Mouse (Mus musculus) common myeloid progenitor, adult 5-6 weeks (primary cell): ENCODE measurements around the gene A130010J15Rik. TPM values are rescaled to one million over a fixed set of nuclear protein-coding genes. Genes with fewer than 3 reads are reported as not detected.

Source experiments
- ATAC-seq: replicated peaks from 2 replicates; pipeline ENCODE4 v1.8.0; 2016; ENCODE audit warnings: low read depth, mild to moderate bottlenecking, moderate TSS enrichment, inconsistent platforms; ENCODE audit not compliant: poor library complexity, severe bottlenecking
- total RNA-seq: library from RNA; stranded (forward); fragments of 200-1000, 187-1606 nt; gene quantifications from 2 replicates; pipeline ENCODE4 v1.2.3, GENCODE M21; 2017

Gene A130010J15Rik
- total RNA-seq = 12.7 and 13.0 TPM in 2 replicates

DNA sequence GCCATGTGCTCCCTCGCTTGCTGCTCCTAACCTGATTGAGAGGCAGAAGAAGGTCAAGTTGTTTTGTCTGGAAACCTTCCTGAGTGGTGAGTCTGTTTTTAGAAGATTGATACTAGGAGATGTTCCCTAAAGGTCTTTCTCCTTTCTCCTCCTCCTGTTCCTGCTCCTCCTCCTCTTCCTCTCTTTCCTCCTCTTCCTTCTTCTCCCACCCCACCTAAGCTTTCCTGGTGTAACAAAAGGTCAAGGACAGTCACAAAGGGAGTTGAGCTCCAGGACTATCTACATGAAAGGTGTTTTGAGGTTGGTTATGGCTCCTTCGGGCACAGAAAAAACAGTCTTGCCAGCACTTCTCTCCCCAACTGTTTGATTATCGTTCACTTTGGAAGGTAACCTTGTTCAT is at the start of gene A130010J15Rik:
A130010J15Rik (plus strand) TSS at position 301 of the 400 bp plus-strand sequence.
- ATAC-seq = no peak

DNA sequence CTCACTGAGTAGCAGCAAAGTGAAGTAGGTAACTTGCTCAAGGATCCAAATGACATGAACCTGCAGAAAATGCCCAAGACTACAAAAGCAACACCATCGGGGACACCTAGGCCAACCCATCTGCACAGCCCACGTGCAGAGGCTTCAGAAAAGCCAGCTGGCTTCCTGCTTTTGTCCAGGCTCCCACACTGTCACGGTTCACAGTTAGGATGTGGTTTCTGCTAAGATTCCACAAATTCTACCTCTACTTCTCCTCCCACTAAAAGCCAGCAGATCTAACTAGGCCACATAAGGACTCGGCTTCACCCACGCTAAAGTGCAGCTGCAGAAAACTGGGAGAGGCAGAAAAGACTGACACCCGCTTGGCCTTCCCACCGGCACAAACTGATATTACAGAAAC is 45.1 kb upstream of the A130010J15Rik start:
- no peak for ATAC-seq

DNA sequence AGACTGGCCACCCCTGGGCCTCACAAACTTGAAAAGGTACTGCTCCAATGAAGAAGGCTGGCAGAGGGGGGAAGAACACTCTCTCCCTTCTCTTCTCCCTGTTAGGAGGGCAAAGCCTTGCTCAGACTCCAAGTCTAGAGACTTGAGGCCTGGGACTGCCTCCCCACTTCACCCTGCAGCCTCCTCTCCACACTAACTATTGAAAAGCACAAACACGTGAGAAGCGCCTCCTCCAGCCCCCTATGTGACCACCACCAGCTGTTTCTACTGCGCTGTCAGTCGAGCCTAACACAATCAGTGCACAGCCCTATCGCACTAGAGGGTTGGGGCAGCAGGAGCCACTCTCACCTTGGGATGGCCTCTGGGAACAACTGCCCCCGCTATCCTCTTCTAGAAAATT is 44.6 kb upstream of the A130010J15Rik start:
- ATAC-seq = no peak

DNA sequence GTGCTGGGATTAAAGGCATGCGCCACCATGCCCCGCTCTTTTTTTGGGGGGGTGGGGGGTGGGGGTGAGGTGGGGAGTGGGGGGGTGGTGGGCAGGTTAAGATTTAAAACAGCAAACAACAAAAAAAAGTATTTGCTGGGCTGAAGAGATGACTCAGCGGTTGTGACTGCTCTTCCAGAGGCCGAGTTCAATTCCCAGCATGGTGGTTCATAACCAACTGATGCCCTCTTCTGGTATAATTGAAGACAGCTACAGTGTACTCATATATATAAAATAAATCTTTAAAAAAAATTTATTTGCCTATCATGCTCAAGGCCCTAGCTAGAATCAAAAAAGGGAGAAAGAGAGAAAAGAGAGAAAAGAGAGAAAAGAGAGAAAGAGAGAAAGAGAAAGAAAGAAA is 42.0 kb upstream of the A130010J15Rik start:
- ATAC-seq = no peak

DNA sequence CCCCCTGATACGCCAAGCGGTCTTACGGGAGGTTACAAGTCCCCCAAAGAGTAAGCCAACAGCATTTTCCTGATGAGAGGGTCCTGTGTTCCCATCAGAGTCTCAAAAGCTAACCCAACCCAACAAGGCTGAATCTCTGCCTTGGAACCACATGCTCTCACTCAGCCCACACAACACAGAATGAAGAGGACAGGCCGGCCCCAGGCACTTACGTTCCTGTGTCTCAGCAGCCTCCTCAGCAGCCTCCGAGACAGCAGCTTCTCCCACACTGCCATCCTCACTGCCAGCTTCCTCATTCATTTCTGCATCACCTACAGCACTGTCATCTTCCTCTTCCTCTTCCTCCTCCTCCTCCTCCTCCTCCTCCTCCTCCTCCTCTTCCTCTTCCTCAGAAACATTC is 39.8 kb upstream of the A130010J15Rik start:
- no peak for ATAC-seq

DNA sequence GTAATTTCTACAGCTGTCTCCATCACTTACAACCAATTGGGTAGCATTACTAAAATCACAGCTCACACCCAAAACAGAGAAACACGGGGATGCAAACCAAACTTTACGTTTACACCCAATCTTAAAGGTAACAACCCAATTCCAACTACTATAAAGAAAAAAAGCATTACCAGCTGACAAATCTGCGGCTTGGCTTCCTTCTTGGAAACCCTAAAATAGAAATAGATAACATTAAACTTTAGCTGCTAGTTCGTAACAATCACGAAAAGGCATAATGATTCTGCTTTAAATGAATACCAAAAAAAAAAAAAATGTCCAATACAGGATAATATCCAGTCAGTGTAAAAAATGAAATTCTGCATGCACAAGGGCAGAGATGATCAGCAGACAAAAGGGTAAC is 38.5 kb upstream of the A130010J15Rik start:
- no peak for ATAC-seq

DNA sequence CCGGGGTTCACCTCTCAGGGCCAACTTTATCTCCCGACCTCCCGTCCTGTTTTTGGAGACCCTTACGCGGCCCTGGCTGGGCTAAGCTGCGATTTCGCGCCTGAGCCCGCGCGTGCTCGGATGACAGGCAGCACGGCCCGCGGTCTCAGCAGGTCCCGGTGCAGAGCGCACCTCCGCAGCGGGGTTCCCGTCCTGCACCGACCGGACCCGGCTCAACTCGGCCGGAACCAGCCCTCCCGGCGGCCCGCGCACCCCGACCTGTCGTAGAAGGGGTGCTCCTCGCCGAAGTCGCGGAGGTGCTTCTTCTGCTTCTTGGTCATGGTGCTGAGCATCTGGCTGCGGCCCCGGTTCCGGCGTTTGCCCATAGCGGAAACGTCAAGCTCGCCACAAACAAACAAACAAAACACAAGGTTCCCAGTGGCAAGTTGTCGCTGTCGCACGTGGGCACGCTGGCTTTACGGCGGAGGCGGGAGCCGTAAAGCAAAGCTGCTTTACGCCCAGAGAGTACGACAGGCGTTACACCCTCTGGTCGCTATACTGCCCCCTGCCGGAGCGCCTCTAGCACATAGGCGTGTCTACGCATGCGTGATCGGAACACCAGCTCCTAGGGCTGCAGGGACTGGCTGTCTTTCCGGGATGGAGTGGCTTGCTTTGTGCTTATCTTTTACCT is 37.9 kb upstream of the A130010J15Rik start, which contains the start of gene Diexf:
Diexf (minus strand) TSS at position 487 of the 670 bp plus-strand sequence.
- ATAC-seq = peak; percentile 93

DNA sequence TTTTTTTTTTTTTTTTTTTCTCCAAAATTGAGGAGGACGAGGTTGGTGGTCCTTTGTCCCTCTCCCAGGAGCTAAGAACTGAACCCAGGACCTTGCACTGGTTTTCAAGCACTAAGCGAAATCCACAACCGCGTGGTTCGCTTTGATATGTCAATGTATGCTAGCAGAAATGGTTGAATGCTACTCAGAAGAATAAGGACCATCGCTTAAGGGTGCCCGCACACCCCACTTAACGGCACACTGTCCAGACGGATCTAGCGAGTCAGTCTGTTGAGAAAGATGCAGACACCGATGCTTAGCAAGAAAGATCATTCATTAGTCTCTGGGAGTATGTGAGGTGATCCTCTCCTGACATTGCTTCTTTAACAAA is 37.4 kb upstream of the A130010J15Rik start:
- peak; percentile 5; the same call in 1 of the 2 replicates for ATAC-seq

DNA sequence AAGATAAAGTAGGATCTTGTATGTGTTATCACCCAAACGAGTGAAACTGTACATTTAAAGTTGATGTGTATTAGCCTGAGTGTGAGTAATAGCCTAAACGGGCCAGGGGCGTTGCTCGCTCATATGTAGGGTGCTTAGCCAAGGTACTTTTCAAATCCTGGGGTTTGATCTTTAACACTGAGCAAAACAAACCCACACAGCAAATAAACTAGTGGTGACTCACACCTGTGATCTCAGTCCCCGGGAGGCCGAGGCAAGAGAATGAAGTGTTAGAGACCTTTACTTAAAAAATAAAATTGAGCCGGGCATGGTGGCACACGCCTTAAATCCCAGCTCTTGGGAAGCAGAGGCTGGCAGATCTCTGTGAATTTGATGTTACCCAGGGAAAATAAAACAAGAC is 37.0 kb upstream of the A130010J15Rik start:
- ATAC-seq = no peak

DNA sequence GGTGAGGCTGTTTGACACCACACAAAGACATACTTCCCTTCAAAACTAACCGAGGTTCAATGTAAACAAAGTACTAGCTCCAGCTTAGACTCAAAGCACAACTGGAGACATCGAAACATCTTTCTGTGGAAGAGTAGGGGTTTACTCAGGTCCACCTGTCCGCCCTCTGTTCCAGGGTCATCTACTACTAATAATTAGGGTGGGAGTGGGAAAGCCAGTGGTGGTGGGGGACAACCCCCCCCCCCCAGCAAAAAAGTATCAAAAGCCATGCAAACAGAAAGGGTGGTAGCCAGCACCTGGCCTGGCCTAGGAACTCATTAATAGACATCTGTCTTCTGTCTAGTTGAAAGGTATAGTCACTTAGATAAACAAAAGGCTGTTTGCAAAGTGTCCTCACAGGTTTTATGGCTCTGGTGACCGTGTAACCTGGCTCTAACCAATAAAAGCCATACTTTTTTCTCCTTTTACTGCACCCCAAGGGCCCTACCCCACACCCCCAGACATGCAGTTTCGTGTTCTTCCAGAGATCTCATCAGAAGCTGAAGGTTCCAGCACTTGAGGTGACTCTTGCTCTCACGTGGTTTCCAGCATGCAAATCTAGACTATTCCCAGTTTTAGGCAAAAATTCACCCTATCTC is 36.4 kb upstream of the A130010J15Rik start:
- no peak for ATAC-seq

DNA sequence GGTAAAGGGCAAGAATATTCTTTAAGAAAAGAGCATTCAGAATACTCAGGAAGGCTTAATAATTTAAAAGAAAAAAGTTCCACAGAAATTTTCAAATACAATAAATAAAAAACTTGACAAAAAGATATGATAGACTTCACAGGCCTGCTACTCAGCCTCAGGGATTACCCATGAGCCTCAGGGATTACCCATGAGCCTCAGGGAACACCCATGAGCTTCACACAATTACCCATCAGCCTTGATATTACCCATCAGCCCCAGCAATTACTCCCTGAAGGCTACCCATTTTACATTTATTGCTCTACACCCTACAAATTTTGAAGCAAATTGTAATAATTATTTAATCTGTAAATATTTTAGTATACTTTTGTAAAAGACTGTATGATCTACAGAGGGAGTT is 35.5 kb upstream of the A130010J15Rik start:
- ATAC-seq = no peak

DNA sequence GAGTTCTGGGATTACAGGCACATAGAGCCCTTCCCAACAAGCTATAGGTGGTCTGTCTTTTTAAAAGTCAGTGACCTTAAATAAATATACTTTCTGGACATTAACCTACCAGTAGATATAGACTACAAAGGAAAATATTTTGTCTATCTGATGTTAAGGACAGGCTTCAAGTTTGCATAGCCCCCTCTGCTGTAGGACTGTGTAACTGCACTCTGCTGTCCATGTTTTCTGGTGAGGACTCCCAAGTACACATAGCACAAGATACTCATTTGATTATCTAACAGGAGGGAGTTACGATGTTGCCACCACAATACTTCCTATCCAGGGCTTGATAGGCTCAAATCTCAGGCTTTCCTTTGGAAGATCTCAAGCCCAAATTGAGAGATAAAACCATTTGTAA is 34.1 kb upstream of the A130010J15Rik start:
- no peak for ATAC-seq

DNA sequence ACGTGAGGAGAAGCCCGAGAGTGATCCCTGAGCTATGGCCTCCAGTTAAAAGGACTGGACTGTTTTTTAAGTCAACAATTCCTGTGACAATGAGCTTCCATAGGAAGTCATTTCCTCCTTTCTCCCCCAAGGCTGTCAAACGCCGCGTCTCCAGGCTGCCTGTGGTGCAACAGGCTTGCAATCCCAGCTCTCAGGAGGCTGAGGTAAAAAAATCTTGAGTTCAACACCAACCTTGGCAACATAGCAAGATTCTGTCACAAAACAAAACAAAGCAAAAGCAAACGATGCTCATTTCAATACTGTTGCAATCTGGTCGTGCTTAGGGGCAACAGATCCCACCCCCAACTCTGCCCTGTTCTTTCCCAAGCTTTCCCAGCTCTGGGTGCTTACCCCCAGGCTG is 29.8 kb upstream of the A130010J15Rik start:
- ATAC-seq = no peak

DNA sequence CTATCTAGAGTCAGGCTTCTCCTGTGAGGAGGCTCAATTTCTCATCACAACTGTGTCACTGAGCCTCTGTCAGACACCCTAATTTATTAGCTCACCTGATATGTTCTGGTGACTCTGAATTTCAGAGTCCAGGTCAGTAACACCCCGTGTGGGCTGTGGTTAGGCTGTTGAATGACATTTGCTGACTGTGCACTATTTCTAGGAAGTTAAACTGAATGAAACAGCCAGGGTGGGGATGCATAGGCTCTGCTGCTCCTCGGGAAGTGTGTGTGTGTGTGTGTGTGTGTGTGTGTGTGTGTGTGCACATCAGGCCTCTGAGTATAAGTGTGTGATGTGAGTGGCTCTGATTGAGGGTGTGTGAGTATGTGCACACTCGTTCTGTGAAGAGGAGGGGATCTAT is 29.2 kb upstream of the A130010J15Rik start:
- peak; percentile 79 for ATAC-seq

DNA sequence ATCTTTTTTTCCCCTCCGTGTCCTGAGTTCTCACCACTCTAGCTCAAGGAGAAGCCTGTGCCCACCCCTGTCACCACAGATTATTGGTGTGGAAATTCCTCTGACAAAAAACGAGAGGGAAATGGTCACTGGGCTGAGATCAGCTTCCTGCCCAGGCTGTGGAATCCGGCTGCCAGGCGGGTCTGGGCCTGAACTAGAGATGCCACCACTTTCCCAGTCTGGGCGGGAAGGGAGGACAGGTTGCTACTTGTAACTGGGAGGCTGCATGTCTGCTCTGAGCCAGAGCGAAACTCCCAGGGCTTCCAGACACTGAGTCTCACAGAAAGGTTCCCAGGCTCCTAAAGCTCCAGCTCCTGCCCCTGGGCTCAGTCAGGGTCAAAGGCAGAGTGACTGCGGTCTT is 26.7 kb upstream of the A130010J15Rik start:
- ATAC-seq = no peak

DNA sequence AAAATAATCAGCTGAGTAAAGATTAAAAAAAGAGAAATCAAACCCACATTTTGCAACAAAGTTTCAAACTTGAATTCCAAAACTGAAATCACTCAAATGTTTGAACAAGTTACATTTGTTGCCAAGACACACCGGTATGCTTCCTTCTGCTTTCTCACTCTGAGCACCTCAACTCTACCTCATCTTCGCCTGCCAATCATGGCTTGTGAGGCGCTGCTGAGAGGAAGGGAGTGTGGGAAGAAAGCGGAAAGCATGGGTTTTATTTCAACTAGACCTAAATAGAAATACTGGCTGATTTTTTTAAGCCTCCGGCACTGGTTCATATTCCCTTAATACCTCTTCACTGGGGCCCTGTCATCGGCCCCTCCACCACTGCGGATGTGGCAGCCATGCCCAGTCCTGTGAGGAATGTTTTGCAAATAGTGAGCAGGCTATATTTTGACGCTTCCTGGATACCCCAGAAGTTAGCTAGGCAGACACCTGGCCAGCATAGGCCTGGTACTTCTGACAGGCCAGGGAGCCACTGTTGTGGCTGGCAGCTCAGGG is 25.3 kb upstream of the A130010J15Rik start:
- ATAC-seq = peak; percentile 42

DNA sequence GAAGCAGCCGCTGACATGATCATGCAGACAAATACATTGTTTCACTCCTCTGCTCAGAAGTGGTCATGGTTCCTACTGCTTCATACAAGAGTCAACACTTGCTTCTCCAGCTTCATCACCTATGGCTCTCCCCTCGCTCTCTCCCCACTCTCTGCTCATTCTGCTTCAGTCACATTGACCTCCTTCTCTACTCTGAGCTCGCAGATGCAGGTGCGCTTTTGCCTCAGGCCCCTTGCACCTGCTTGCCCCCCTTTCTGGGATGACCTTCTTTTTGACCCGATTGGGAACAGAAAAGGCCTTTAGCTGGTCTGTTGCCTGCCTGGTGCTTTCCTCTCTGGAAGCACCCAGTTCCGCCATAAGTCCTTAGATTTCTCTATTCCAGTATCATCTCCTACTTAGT is 23.3 kb upstream of the A130010J15Rik start:
- ATAC-seq = no peak

DNA sequence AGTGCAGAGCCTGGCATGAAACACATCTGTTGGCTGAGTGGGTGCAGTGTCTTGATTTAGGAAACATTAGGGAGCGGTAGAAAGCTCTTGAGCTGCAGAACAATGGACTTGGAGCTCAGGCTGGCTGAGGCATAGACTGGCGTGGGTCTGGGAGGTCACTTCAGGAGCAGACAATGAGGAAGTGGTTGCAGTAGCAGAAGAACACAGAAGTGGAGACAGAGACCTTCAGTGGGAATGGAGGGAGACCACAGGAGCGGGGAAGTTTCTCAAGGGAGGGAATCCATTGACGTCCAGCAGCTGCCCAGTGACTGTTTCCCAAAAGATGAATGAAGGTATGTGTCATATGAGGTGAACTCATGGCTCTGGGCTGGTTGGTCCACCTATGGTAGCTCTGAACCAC is 22.7 kb upstream of the A130010J15Rik start:
- peak; percentile 90 for ATAC-seq

DNA sequence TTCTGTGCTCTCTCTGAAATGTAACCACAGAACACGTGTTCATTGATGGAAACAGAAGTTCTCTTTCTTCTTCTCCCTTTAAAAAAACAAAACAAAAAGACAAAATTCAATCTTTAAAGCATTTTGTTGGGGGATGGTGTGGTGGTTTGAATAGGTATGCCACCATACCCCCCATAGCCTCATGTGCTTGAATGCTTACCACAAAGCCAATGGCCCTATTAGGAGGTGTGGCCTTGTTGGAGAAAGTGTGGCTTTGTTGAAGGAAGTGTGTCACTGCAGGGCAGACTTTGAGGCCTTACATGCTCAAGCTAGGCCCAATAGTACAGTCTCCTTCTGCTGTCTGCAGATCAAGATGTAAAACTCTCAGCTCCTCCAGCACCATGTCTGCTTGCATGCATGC is 21.4 kb upstream of the A130010J15Rik start:
- ATAC-seq = no peak

DNA sequence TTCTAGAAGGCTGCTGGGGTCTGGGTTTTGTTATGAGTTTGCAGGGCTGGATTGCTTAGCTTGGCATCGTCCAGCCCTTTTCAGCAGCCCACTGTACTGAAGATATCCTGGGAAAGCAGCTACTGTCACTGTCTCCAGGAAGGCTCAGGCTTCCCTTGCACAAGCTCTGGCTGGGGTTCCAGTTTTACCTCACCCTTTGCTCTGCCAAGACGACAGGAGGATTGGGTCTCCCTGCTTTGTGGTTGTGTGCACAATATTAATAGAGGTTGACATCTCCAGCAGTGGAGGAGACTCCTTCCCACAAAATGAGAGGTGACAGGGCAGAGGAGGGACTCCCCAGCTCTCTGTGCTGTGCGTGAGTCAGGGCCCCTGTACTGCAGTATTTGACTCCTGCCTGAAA is 18.6 kb upstream of the A130010J15Rik start:
- ATAC-seq = no peak

DNA sequence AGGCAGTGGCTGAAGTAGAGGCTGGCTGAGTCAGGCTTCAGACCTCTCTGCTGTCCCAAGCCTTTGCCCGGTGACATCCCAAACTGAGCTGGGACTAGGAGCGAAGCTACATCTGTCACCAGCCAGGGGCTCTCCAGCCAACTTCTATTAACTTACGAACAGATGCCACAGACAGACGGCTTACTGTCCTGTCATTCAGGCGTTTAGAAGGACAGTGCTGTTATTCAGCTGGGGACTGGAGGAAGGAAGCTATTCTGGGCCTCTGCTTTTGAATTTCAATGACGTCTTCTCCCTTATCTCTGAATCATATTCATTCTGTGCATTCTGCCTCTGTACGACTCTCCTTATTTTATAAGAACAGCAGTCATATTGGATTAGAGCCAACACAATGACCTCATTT is 16.7 kb upstream of the A130010J15Rik start:
- no peak for ATAC-seq

DNA sequence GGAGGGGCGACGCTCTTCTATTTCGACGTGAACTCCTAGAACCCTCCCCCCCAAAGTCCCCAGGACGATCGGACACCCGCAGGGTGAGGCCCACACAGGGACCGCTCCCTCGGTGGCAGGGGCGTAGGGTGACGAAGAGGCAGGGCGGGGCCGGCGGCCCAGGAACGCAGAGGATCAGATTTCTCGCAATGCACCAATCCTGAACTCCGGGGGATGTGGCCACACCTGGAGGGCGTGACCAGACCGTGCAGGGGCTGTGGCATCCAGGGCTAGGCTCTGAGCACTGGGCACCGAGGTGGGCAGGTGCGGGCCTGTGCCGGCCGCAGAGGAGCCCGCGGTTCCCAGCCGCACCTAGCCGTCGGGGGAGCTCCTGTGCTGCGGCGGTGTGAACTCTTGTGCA is 15.0 kb upstream of the A130010J15Rik start, which contains the start of gene Irf6:
Irf6 (plus strand) TSS at position 240 of the 400 bp plus-strand sequence.
- ATAC-seq = peak; percentile 84
